In the genomic region with DNA sequence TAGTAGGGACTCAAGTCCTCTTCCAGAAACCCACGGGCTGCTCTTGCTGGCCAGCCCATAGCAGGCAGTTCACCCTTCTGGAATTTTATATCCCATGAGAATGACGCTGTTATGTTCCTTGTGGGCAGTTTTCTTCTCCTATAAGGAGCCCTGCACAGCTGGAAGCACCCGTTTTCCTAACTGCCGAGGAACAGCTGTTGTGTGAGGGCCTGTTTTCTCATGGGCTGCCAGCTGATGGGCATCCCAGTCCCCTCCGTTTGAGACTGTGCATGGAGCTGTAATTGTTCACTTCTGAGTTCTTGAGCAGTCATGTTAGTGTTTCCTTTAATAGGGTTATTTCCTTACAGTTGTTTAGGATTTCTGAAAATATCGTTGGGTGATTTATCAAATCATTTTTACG, we compare ENCODE assay signal across 27 mouse cellular contexts. TPM values are rescaled to one million over a fixed set of nuclear protein-coding genes. Genes with fewer than 3 reads are reported as not detected.
"Had no signal": no experiment of that assay in that cellular context is flagged by ENCODE, and none has a peak within 500 bp of the region (broad histone marks: within the 10 kb centered on the region; RNA-seq: fewer than 3 reads in every experiment).

No protein-coding gene starts in this region.

- H3K27me3 ChIP-seq: embryonic facial prominence, embryonic 12.5 days; embryonic facial prominence, embryonic 13.5 days; embryonic facial prominence, embryonic 15.5 days; forebrain, embryonic 12.5 days; forebrain, embryonic 13.5 days; forebrain, embryonic 15.5 days had no signal

- H3K4me1 ChIP-seq: embryonic facial prominence, embryonic 12.5 days; forebrain, embryonic 10.5 days had no signal

- H3K4me2 ChIP-seq: embryonic facial prominence, embryonic 12.5 days; embryonic facial prominence, embryonic 13.5 days; embryonic facial prominence, embryonic 15.5 days; forebrain, embryonic 12.5 days; forebrain, embryonic 13.5 days; forebrain, embryonic 15.5 days had no signal

- H3K9ac ChIP-seq: embryonic facial prominence, embryonic 12.5 days; embryonic facial prominence, embryonic 13.5 days; embryonic facial prominence, embryonic 15.5 days; forebrain, embryonic 12.5 days; forebrain, embryonic 13.5 days; forebrain, embryonic 15.5 days; forebrain, postnatal 0 days had no signal

- DNase-seq: cerebellum, adult 2 months; cerebellum, adult 8-10 months; cerebellum, adult 9-10 months; cerebellum, adult 9-11 months; cerebellum, postnatal 10 days; cerebellum, postnatal 14 days; cerebellum, postnatal 25 days; cerebellum, postnatal 36 days; embryo, embryonic 11 days; forebrain, postnatal 0 days; gastrocnemius, adult 2 months; gastrocnemius, postnatal 10 days; gastrocnemius, postnatal 14 days; gastrocnemius, postnatal 25 days; gastrocnemius, postnatal 36 days; heart, adult 18-20 months; heart, adult 2 months had no signal

- H3K4me3 ChIP-seq: embryonic facial prominence, embryonic 12.5 days; embryonic facial prominence, embryonic 13.5 days; embryonic facial prominence, embryonic 15.5 days; erythroblast, embryonic 14.5 days; forebrain, embryonic 10.5 days; forebrain, embryonic 12.5 days; forebrain, embryonic 13.5 days; forebrain, embryonic 15.5 days; gastrocnemius, adult 2 months; heart, adult 2 months had no signal

- H3K9me3 ChIP-seq: embryonic facial prominence, embryonic 12.5 days; embryonic facial prominence, embryonic 13.5 days; embryonic facial prominence, embryonic 15.5 days; forebrain, embryonic 10.5 days; forebrain, embryonic 12.5 days; forebrain, embryonic 13.5 days; forebrain, embryonic 15.5 days had no signal

- ATAC-seq: forebrain, embryonic 13.5 days; forebrain, embryonic 14.5 days; forebrain, embryonic 15.5 days; forebrain, embryonic 16.5 days; forebrain, postnatal 0 days had no signal

- H3K27ac ChIP-seq: embryonic facial prominence, embryonic 12.5 days; embryonic facial prominence, embryonic 13.5 days; embryonic facial prominence, embryonic 15.5 days; forebrain, embryonic 10.5 days; forebrain, embryonic 12.5 days; forebrain, embryonic 13.5 days; forebrain, embryonic 15.5 days; heart, adult 2 months had no signal

RNA-seq across cellular contexts. Expression of a gene that starts 20.9 kb away (rescaled TPM):
- polyA plus RNA-seq: erythroblast, embryonic 14.5 days; forebrain, embryonic 12.5 days had no signal
